Mouse (Mus musculus) lung, embryonic 16.5 days (tissue): ENCODE data around the gene St3gal2. TPM values are rescaled to one million over a fixed set of nuclear protein-coding genes. Genes with fewer than 3 reads are reported as not detected.
"Not testable (repeated sequence)": the region's sequence is repeated elsewhere in the genome, so short reads cannot be mapped to it uniquely, and the experiment has no call there.

Experiments
- ATAC-seq: fragments of 200-750 bp; cut with Nextera tagmentation; 2 replicates; pipeline ENCODE4 v1.8.0; 2017; ENCODE audit warnings: low read depth, mild to moderate bottlenecking, moderate library complexity
- H3K27ac ChIP-seq: fragments of 300-500 bp; sonication (generic); 2 replicates; pipeline ENCODE4 v1.5.1; 2014; ENCODE audit warnings: mild to moderate bottlenecking, control low read depth, low read length
- H3K27me3 ChIP-seq: fragments of 300-500 bp; sonication (generic); 2 replicates; pipeline ENCODE4 v1.6.1; 2014; ENCODE audit warnings: low read depth, low read length, mixed read lengths; ENCODE audit not compliant: control insufficient read depth, insufficient read depth
- H3K36me3 ChIP-seq: fragments of 300-500 bp; sonication (generic); 2 replicates; pipeline ENCODE4 v1.6.1; 2014; ENCODE audit warnings: low read length; ENCODE audit not compliant: control insufficient read depth, insufficient read depth
- H3K4me1 ChIP-seq: fragments of 300-500 bp; sonication (generic); replicated peaks from 2 replicates; pipeline ENCODE4 v1.6.1; 2014; ENCODE audit warnings: low read length, mixed read lengths; ENCODE audit not compliant: control insufficient read depth, insufficient read depth
- H3K4me2 ChIP-seq: fragments of 300-500 bp; sonication (generic); 2 replicates; pipeline ENCODE4 v1.6.1; 2014; ENCODE audit warnings: low read depth, low read length, control low read depth
- H3K4me3 ChIP-seq: fragments of 300-500 bp; sonication (generic); 2 replicates; pipeline ENCODE4 v1.5.1; 2014; ENCODE audit warnings: mild to moderate bottlenecking, low read length, control low read depth
- H3K9ac ChIP-seq: fragments of 300-500 bp; sonication (generic); 2 replicates; pipeline ENCODE4 v1.6.1; 2014; ENCODE audit warnings: low read length, control low read depth
- H3K9me3 ChIP-seq: fragments of 300-500 bp; sonication (generic); 2 replicates; pipeline ENCODE4 v1.6.1; 2016; ENCODE audit warnings: low read length; ENCODE audit not compliant: control insufficient read depth
- WGBS: fragments of 180-500 bp; shearing (Covaris S2); extraction: QIAGEN DNeasy Blood & Tissue Kit; methylation state at CpG from one replicate; pipeline ENCODE4 v1.1.7; 2014; 5-methylcytosine and 5-hydroxymethylcytosine counted together
- polyA plus RNA-seq: library from polyadenylated mRNA; unstranded; fragments of >200 nt; fragmentation: Nextera tagmentation; extraction: Ambion mirVana; gene quantifications from 2 replicates; pipeline ENCODE4 v1.2.1, GENCODE M21; 2015

St3gal2 gene
- polyA plus RNA-seq, 1 experiment from 2014 or later, result 19.5 TPM

DNA sequence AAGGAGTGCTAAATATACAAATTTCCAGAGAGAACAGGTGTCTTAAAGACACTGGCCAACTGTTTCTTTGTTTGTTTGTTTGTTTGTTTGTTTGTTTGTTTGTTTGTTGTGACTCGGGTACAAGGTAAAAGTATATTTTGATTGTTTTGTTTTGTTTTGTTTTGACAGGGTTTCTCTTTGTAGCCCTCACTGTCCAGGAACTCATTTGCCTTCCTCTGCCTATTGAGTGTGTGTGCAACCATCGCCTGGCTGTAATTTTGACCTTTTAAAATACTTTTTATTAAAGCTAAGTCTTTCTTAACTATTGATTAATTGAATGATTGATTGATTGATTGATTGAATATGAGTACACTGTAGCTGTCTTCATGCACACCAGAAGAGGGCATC, 17.1 kb upstream of the St3gal2 start:
- no peaks in the 10 kb centered on the region; the same call in 1 of the 2 replicates for H3K36me3 ChIP-seq
- peak overlapping the region; percentile 81; the same call in 1 of the 2 replicates for H3K9ac ChIP-seq
- H3K4me2 ChIP-seq, result peak overlapping the region; percentile 62
- H3K27me3 ChIP-seq, result no peaks in the 10 kb centered on the region
- 50% methylated on average over 2 of the region's 2 CpGs for WGBS
- peak overlapping the region; percentile 83 for H3K4me3 ChIP-seq
- H3K27ac ChIP-seq, result no peak overlapping the region
- ATAC-seq, result no peak
- H3K4me1 ChIP-seq, result peaks cover 5% of the 10 kb centered on the region
- H3K9me3 ChIP-seq, result no peaks in the 10 kb centered on the region

- H3K9ac ChIP-seq, result no peak overlapping the region
- H3K4me2 ChIP-seq, result no peak overlapping the region
- ATAC-seq, result no peak
- WGBS, result 84% methylated on average over 6 of the region's 6 CpGs
- no peaks in the 10 kb centered on the region for H3K36me3 ChIP-seq
- no peak overlapping the region for H3K4me3 ChIP-seq
- no peaks in the 10 kb centered on the region for H3K27me3 ChIP-seq
- no peaks in the 10 kb centered on the region for H3K9me3 ChIP-seq
- peaks cover 5% of the 10 kb centered on the region for H3K4me1 ChIP-seq
- H3K27ac ChIP-seq, result no peak overlapping the region
These were observed 14.3 kb upstream of the St3gal2 start for GRCm38 (mm10) chr8:110905404-110905803.

GRCm38 (mm10) chr8:110906682-110907081, 13.0 kb upstream of the St3gal2 start:
- Histone ChIP-seq H3K4me2 (no peak overlapping the region), H3K9me3 (no peaks in the 10 kb centered on the region), H3K4me1 (peaks cover under 1% of the 10 kb centered on the region), H3K4me3 (no peak overlapping the region), H3K36me3 (no peaks in the 10 kb centered on the region), H3K27me3 (no peaks in the 10 kb centered on the region), H3K27ac (no peak overlapping the region), H3K9ac (no peak overlapping the region)
- ATAC-seq, result no peak
- WGBS, result 82% methylated on average over 1 of the region's 1 CpGs

DNA sequence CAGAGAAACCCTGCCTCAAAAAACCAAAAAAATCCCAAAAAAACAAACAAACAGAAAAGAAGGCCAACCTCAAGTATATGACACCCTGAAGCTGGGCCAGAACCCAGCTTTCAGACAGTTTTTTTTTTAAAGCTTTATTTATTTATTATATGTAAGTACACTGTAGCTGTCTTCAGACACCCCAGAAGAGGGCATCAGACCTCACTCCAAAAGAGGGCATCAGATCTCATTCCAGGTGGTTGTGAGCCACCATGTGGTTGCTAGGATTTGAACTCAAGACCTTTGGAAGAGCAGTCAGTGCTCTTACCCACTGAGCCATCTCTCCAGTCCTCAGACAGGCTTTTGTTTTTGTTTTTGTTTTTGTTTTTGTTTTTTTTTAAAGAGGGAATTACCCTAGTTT, 9.9 kb upstream of the St3gal2 start:
- H3K4me1 ChIP-seq, H3K36me3 ChIP-seq, H3K27me3 ChIP-seq, H3K27ac ChIP-seq, H3K9ac ChIP-seq, H3K4me2 ChIP-seq, H3K4me3 ChIP-seq, ATAC-seq, H3K9me3 ChIP-seq: not testable (repeated sequence)

DNA sequence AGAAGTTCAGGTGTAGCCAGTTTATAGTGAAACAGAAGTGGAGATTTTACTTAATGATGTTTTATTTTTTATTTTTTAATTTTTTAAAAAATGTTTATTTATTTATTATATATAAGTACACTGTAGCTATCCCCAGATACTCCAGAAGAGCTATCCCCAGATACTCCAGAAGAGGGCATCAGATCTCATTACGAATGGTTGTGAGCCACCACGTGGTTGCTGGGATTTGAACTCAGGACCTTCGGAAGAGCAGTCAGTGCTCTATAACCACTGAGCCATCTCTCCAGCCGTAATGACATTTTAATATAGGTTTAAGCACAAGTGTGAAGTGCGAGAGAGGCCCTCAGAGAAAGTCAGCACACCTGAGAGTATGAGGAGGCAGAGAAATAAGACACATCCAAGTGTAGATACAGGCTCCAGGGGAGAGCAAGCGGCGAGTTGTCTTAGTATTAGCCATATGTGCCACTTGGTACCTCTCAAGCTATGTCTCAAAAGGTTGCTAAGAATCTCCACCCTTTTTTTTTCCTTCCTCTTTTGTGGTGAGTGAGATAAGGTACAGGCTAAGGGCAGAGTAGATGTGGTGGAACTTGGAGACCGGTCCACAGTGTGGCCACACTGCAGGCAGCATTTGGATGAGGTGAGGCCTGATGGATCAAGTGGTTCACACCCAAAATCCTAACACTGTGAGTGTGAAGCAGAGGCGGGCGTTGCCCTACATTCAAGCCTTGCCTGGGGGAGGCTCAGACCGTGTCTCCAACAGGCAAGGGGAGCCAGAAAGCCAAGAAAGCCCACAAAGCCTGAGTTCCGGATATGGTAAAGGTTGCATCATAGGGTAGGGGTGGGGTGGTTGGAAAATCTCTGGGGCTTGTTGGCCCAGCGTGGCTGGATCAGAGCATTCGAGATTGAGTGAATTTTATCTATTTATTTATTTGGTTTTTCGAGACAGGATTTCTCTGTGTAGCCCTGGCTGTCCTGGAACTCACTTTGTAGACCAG, 7.8 kb upstream of the St3gal2 start:
- WGBS, result 74% methylated on average over 15 of the region's 15 CpGs
- Histone ChIP-seq H3K9ac (no peak overlapping the region), H3K4me3 (no peak overlapping the region), H3K4me2 (no peak overlapping the region), H3K9me3 (no peaks in the 10 kb centered on the region), H3K27ac (no peak overlapping the region), H3K36me3 (no peaks in the 10 kb centered on the region), H3K4me1 (no peaks in the 10 kb centered on the region), H3K27me3 (no peaks in the 10 kb centered on the region)
- no peak for ATAC-seq

- H3K9me3 ChIP-seq, result no peaks in the 10 kb centered on the region
- H3K36me3 ChIP-seq, result no peaks in the 10 kb centered on the region
- H3K4me3 ChIP-seq, result no peak overlapping the region
- no peak overlapping the region for H3K27ac ChIP-seq
- 54% methylated on average over 2 of the region's 2 CpGs for WGBS
- H3K9ac ChIP-seq, result no peak overlapping the region
- no peaks in the 10 kb centered on the region for H3K27me3 ChIP-seq
- H3K4me1 ChIP-seq, result peaks cover 14% of the 10 kb centered on the region
- ATAC-seq, result no peak
- no peak overlapping the region for H3K4me2 ChIP-seq
These were observed 2.3 kb upstream of the St3gal2 start for GRCm38 (mm10) chr8:110917415-110917814.

DNA sequence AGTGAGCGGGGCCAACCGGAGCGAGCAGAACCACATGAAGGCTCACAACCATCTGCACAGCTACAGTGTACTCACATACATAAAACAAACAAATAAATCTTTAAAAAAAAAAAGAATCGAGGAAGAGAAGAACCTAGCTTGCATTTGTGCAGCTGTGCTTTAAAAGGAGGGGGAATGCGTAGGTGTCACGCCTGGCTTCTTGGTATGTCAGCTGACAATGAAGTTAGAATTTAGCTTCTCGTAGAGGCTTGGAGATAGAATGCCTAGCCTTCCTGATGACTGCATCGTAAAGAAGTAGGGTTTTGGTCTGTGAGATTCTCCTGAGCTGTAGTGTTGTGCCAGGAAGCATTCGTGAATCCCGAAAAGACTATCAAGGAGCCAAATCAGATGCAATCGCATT, 1.7 kb upstream of the St3gal2 start:
- no peak overlapping the region for H3K4me3 ChIP-seq
- no peak for ATAC-seq
- H3K9ac ChIP-seq, result no peak overlapping the region
- 78% methylated on average over 11 of the region's 11 CpGs for WGBS
- H3K4me2 ChIP-seq, result no peak overlapping the region
- H3K27me3 ChIP-seq, result no peaks in the 10 kb centered on the region
- no peak overlapping the region for H3K27ac ChIP-seq
- H3K9me3 ChIP-seq, result no peaks in the 10 kb centered on the region
- H3K36me3 ChIP-seq, result no peaks in the 10 kb centered on the region
- peaks cover 14% of the 10 kb centered on the region for H3K4me1 ChIP-seq

GRCm38 (mm10) chr8:110918460-110918859, 1.3 kb upstream of the St3gal2 start:
- H3K9me3 ChIP-seq, result no peaks in the 10 kb centered on the region
- WGBS, result 59% methylated on average over 8 of the region's 8 CpGs
- no peak overlapping the region for H3K4me3 ChIP-seq
- H3K4me1 ChIP-seq, result peaks cover 14% of the 10 kb centered on the region
- H3K27me3 ChIP-seq, result no peaks in the 10 kb centered on the region
- no peak overlapping the region for H3K4me2 ChIP-seq
- ATAC-seq, result no peak
- no peak overlapping the region for H3K9ac ChIP-seq
- no peaks in the 10 kb centered on the region for H3K36me3 ChIP-seq
- H3K27ac ChIP-seq, result no peak overlapping the region

- no peaks in the 10 kb centered on the region for H3K9me3 ChIP-seq
- peak overlapping the region; percentile 59 for H3K27ac ChIP-seq
- no peaks in the 10 kb centered on the region for H3K27me3 ChIP-seq
- no peaks in the 10 kb centered on the region for H3K36me3 ChIP-seq
- peak overlapping the region; percentile 86 for H3K9ac ChIP-seq
- whole genome bisulfite sequencing, result 2% methylated on average over 24 of the region's 37 CpGs
- H3K4me1 ChIP-seq, result peaks cover 14% of the 10 kb centered on the region
- peak overlapping the region; percentile 81 for H3K4me2 ChIP-seq
- peak; percentile 56 for ATAC-seq
- H3K4me3 ChIP-seq, result peak overlapping the region; percentile 84
These were observed 480 bp downstream of the St3gal2 start for GRCm38 (mm10) chr8:110920032-110920772.
